ENCODE assay signal across 16 mouse cellular contexts in genomic region chr6:53915347-53915746, GRCm38 (mm10).
"Had no signal": no experiment of that assay in that cellular context is flagged by ENCODE, and none has a peak within 500 bp of the region (broad histone marks: within the 10 kb centered on the region; RNA-seq: fewer than 3 reads in every experiment).

No protein-coding gene starts in this region.

- DNase-seq: liver, embryonic 13.5 days; liver, postnatal 0 days; lung, embryonic 14.5 days; right cerebral cortex, postnatal 14 days; thymus, adult 2 months; thymus, postnatal 25 days; thymus, postnatal 4 days had no signal

- ATAC-seq: liver, postnatal 0 days; midbrain, embryonic 15.5 days had no signal

- H3K36me3 ChIP-seq: liver, embryonic 13.5 days; liver, embryonic 15.5 days; midbrain, embryonic 12.5 days; midbrain, embryonic 15.5 days; neural tube, embryonic 12.5 days; stomach, embryonic 15.5 days had no signal

- H3K4me1 ChIP-seq: liver, embryonic 13.5 days; liver, embryonic 15.5 days; megakaryocyte, embryonic 14.5 days; midbrain, embryonic 12.5 days; midbrain, embryonic 15.5 days; neural tube, embryonic 12.5 days; stomach, embryonic 15.5 days had no signal

- H3K27me3 ChIP-seq: liver, embryonic 13.5 days; liver, embryonic 15.5 days; midbrain, embryonic 15.5 days; neural tube, embryonic 12.5 days; stomach, embryonic 15.5 days had no signal

- H3K27ac ChIP-seq: liver, embryonic 13.5 days; liver, embryonic 15.5 days; macrophage; midbrain, embryonic 12.5 days; midbrain, embryonic 15.5 days; neural tube, embryonic 12.5 days; stomach, embryonic 15.5 days; stomach, postnatal 0 days had no signal

- H3K4me3 ChIP-seq: liver, embryonic 13.5 days; liver, embryonic 15.5 days; megakaryocyte, embryonic 14.5 days; midbrain, embryonic 12.5 days; midbrain, embryonic 15.5 days; neural tube, embryonic 12.5 days; stomach, embryonic 15.5 days had no signal

- H3K4me2 ChIP-seq: liver, embryonic 11.5 days; liver, embryonic 13.5 days; liver, embryonic 15.5 days; lung, embryonic 14.5 days; midbrain, embryonic 12.5 days; midbrain, embryonic 15.5 days; neural tube, embryonic 12.5 days; stomach, embryonic 15.5 days had no signal

- H3K9ac ChIP-seq: liver, embryonic 13.5 days; liver, embryonic 15.5 days; liver, postnatal 0 days; lung, embryonic 14.5 days; midbrain, embryonic 12.5 days; midbrain, embryonic 15.5 days; neural tube, embryonic 12.5 days; stomach, embryonic 15.5 days had no signal

- H3K9me3 ChIP-seq: liver, embryonic 13.5 days; liver, embryonic 15.5 days; megakaryocyte, embryonic 14.5 days; midbrain, embryonic 12.5 days; midbrain, embryonic 15.5 days; neural tube, embryonic 12.5 days; stomach, embryonic 15.5 days had no signal
